Mouse (Mus musculus) CH12F3 (cell line): Measurements from ENCODE around the gene Txnrd3.

ENCODE experiments used
- in situ Hi-C: fragments of 300-500 bp; cut with MboI; formaldehyde crosslinking; loops from 2 replicates; pipeline ENCODE4 v1.14.3; 2020; ENCODE audit warnings: low sequenced_read_pairs

The Txnrd3 gene

DNA sequence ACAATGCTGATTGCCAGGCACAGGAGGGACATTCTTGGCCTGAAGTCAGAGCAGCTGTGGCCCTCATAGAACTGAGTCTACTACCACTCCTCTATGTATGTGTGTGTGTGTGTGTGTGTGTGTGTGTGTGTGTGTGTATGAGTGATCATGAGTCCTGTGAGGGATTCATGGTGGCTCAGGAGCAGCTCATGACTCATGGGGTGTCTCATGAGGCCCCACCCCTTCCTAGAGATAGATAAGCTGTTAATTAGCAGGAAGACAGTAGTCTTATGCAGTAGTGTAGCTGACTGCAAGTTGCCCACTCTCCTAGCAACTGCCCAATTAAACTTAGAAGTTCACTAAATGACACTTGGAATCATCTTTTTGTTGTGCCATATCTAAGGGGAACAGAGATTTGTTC lies 8.0 kb downstream of the Txnrd3 start:
- in situ Hi-C loops: no loop called here

DNA sequence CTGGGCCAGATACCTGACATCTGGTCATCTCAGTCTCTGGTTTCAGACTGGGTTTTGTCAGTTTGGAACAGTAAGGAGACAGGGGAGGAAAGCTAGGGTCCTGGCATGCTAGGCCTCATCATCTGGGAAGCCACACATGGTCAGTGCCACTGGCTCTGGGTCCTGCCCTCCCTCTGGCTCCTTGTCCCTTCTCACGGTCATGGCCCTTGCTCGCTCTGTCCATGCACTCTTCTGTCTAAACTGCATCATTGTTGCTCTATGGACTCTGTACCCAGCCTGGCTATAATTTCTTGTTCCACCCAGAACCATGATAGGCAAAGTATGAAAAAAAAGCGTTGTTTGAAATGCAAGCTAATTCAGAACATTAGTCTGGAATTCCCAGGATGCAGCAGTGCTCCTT lies 11.2 kb downstream of the Txnrd3 start:
- in situ Hi-C loops: no loop called here

DNA sequence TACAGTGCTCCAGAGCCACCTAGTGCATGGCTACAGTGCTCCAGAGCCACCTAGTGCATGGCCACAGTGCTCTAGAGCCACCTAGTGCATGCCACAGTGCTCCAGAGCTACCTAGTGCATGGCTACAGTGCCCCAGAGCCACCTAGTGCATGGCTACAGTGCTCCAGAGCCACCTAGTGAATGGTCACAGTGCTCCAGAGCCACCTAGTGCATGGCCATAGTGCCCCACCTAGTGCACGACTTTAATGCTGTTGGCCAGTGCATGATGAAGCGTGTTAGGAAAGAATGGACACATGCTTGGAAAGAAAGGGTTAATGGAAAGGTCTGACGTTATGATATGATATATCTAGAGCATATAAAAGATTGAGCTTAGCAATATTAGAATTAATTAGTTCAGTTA lies 14.6 kb downstream of the Txnrd3 start:
- in situ Hi-C loops: no loop called here

DNA sequence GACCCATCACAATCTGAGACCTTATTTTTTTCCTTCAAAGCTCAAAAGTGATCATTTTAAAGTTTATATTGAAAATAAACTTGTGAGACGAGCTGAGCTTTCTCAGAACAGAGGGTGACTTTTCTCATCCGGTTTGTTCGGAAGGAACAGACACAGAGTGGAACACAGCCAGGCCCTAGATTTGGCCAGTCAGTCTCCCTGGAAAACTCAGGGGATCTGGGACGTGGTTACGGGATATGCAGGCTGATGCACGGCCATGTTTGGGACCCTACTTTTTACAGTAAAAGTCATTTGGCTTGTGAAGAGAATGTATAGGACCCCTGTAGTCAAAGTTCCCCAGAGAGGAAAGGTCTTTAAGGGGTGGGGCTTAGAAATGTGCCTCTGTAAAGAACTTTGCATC lies 15.1 kb downstream of the Txnrd3 start:
- in situ Hi-C loops: no loop called here

DNA sequence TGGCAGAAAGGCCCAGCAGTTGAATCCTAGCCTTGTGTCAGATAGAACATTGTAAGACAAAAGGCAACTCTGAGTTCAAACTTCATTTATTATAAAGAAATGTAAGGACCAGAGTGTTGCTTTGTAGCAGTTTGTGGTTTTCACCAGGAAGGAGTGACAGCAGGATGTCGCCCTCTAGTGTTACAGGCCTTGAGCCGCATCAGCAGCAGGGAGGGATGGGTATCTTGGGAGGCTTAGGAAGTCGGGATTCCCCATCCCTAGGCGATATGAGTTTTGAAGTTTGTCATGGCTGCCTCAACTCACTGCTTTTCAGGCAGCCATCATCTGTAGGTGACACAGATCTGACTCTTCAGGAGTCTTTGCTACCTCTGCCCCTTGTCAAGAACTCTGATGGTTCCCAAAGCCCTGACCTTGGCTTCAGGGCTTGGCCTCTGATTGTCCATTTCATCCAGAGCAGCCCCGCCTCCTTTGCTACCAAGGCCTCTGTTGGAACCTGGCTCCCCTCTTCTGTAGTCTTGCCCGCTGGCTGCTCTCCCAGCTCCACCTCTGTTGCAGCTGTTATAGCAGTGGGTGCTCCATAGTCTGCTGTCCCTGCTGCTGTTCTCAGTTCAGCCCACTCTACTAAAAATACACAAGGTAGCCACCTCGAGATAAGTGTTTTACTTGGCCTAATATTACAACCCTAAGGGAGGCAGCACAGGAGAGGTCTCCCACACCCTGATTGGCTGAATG lies 16.1 kb downstream of the Txnrd3 start:
- in situ Hi-C loops: no loop called here

DNA sequence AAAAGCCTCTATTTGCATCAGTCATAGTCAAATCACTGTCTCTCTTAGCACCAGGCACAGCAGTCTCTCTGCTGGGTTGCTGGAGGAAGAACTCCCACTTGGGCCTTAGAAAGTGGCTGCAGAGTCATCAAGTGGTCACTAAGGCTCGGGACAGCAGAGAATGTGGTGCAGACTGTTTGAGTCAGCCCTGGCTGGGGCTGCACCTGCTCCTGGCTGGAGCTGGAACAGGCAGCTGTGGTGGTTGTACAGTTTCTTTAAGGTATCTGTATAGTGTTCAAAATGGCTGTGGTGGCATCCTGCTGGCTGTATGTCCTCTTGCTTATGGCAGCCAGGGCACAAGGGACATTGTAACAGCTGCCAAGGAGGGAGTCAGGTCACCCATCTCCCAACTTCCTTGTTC lies 16.7 kb downstream of the Txnrd3 start:
- in situ Hi-C loops: no loop called here

DNA sequence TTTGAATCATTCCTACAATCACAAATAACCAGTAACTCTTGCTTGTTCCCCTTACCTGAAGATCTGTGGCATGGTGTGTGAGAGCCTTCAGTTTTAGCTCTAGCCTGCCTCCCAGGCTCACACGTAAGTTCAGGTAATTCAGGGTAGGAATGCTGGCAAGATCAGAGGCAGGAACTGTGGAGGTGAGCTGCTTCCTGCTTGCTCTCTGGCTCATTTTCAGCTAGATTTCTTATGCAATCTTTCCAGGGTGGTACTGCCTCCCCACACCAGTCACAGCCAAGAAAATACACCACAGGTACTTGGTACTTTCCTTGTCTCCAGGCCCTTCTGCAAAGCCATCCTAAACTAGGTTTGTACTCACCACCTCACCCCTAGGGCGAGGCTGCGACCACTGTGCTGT lies 18.7 kb downstream of the Txnrd3 start:
- in situ Hi-C loops: no loop called here

DNA sequence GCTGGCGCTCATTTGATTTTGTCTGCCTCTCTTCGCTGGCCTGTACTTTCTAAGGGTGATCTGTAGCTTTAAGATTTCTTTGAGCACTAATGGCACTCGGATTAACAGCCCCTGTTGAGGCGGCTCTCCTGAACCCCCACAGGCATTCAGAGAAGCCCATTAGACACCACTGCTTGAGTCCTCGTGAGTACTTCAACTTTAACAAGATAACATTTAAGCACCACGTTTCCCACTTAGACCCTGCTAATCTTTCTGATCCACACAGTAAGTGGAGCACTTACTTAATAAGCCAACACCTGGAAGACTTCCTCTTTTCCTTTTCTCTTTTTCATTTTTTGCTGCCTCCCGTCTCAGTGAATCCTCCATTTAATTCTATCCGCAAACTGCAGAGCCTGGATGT lies 21.4 kb downstream of the Txnrd3 start:
- in situ Hi-C loops: no loop called here

DNA sequence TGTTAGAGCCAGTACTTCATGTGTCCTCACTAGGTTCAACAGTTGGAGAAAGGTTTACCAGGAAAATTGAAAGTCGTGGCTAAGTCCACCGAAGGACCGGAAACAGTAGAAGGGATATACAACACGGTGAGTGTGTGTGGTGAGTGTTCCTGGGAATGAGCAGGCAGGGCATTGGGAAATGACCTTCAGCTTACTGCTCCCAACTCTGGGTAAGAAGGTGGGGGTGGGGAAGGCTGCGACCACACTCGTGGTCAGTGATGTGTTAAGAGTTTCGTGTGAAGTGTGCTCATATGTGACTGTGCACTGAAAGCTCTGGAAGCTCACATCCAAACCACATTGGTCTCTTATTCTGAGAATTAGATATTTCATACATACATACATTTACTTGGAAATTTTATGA lies 21.9 kb downstream of the Txnrd3 start:
- in situ Hi-C loops: no loop called here

DNA sequence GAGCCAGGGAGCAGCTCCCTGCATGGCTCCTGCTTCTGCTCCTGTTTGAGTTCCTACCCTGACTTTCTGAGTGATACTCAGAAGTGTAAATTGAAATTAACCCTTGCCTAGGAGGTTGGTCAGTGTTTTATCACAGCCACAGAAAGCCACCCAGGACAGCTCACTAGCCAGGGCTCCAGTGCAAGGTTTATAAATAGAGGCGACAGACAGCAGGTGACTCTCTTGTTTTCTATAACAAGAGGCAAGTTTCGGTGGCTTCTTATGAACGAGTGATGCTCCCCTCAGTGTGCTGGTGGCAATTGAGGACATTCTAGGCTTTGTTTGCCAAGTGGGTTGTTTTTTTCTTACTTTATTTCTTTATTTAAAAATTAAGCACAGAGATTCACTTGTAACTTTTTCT lies 23.2 kb downstream of the Txnrd3 start:
- in situ Hi-C loops: no loop called here

DNA sequence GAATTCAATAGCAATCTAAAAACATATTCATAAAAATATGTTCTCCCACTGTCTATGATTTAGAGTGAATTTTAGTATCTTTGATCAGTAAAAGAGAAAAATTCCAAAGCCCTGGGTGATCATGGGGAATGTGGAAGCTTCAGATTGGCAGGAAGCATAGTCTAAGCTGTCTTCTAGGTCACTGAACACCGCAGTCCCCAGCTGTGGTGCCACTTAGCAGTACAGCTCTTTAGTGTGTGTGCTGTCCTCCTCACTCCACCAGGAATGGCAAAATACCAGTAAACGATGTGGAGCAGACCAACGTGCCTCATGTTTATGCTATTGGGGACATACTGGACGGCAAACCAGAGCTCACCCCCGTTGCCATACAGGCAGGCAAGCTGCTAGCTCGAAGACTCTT lies 25.8 kb downstream of the Txnrd3 start:
- in situ Hi-C loops: no loop called here

DNA sequence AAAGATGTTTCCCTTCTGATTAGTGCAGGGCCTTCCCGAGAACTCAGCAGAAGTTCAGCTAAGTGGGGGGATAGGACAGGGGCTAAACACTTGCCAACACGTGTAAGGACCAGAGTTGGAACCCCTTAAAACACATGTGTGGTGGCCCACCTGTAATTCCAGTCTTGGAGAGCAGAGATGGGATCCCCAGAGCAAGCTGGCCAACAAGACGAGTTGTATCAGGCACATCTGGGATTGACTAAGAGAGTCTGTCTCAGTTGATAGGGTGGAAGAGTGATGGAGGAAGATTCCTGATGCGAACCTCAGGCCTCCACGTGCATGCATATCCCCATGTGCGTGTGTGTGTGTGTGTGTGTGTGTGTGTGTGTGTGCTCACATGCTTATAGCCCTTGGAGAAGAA lies 27.6 kb downstream of the Txnrd3 start:
- in situ Hi-C loops: no loop called here

DNA sequence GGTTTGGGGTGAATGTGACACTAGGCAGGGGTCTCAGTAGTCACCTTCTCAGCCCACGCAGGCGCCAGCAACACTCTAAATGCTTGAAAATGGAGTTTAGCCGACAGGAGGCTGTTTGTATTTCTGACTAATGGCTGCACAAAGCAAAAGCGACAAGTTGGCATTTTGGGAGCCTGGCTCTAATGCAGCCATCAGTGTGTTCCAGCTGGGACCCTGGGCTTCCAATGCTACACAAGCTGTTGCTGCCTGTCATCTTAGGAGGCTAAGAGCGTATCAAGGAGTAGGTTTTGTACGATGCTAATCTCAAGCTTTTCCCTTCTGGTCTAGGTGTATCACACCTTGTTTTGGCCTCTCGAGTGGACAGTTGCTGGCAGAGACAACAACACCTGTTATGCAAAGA lies 28.9 kb downstream of the Txnrd3 start:
- in situ Hi-C loops: no loop called here

DNA sequence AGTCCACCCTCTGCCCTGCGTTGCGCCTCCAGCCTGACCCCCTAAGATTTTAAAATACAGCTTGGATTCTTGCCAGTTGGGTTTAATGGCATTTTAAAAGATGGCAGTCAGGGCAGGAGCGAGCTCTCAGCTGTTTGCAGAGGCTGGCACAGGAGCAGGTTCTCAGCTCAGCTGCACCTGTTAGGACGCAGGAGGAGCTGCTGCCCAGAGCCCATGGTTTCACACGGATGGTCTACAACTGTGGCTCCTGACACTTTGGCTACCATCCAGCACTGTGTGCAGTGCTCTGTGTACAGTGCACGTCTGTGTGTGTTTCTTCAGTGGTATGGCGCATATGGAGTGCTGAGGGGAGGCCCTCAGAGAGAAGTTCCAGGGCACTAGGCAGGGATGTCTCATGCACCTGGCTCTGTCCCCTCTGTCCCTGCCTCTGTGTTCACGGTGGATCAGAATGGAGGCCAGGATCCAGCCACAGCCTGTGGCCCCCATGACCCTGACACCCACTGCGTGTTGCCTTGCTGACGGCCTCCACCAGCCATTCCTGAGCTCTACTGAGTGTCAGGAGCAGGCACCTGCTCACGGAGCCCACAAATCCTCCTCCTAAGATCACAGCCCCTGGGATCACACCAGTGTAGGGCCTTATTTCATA lies 29.5 kb downstream of the Txnrd3 start:
- in situ Hi-C loops: no loop called here

DNA sequence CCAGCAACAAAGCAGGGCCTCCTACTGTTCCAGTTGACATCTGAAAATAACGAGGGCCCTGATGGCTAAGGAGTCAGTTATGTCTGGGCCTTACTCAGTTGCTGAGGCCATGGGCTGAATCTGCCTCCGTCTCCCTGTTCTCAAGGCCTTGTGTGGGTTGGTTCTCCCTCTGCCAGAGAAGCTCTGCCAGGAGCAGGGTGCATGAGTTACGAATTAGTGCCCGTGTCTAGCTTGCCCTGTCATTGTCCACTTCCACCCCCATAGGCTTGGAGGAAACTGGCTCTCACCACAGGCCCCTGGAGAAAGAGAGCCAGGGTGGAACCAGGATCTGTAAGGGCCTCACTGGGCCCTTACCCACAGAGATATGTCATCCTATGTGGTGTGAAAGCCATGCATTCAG lies 34.7 kb downstream of the Txnrd3 start:
- in situ Hi-C loops: loop anchor here (25.0 kb wide), 2 partner anchors 659 to 859 kb away; partner anchors contain the start of genes Chst13 and Uroc1

DNA sequence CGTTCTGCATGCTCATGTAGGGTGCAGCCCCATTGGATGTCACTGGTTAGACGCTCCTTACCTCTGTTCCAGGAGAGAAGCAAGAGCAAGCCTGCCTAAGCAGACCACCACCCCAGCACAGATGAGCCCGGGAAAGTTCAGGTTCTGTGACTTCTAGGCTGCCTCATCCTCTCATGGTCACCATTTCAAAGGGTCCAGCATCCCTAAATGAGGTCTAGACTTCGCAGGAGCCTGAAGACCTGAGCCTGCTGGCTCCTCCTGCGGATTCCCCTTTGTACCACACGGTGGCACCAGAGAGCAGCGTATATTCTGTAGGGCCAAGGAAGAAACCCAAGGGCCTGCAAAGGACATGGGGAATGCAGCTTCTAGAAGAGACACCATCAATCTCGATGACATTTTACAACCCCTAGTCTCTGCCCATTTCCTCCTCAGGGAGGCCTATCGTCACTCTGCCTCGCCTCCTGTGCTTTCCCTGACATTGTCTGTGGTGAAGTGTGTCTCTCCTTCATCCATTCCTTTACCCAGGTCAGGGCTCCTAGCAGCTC lies 35.6 kb downstream of the Txnrd3 start:
- in situ Hi-C loops: loop anchor here (25.0 kb wide), 2 partner anchors 658 to 858 kb away; partner anchors contain the start of genes Chst13 and Uroc1

DNA sequence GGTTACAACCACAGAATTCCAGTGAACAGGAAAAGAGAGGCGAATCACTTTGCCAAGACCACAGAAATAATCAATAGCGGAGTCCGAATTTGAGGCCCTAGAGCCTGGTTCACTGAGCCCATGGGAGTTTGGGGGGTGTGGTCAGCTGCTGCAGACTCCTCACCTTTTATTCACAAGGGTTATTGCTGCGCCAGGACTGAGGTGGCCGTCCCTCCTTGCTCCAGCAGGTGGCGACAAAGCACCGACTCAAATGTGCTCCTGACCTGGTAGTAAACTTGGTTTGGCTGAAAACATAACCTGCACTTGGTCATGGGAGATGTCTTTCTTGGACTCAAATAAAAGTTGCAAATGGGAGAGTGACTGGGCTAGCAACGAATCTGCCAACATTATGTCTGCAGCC lies 36.4 kb downstream of the Txnrd3 start:
- in situ Hi-C loops: loop anchor here (25.0 kb wide), 2 partner anchors 657 to 857 kb away; partner anchors contain the start of genes Chst13 and Uroc1

DNA sequence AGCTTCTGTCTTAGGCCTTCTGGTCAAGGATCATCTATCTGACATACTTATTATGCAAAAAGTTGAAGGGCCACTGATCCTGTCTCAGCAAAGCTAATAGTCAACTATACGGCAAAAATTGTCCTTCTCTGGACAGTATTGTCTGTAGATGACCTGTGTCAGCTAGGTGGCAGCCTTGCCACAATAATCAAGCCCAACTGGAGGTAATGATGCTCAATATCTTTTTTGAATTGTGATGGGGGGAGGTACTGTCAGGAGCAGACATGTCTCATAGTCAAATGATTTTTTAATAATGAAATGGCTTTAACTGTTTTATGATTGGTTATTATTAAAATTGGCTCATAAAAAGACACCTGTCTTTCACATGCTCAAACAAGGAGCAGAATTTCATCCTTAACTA lies 40.4 kb downstream of the Txnrd3 start:
- in situ Hi-C loops: loop anchor here (25.0 kb wide), 2 partner anchors 653 to 853 kb away; partner anchors contain the start of genes Chst13 and Uroc1

DNA sequence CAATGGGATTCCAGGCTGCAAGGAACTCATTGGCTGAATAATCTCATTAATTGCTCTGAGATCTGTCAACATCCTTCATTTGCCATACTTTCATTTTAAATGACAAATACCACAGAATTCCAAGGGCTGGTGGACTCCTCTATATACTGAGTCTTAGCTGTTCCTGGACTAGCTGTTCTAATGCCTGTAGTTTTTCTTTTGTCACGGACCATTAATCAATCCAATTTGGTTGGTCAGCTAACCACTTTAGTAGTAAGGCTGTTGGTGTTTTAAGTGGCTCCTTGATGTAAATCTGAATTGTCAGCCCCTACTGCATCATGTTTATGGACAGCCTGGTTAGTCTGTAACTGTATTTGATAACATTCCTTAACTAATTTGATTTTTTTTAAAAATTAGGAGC lies 43.3 kb downstream of the Txnrd3 start:
- in situ Hi-C loops: loop anchor here (25.0 kb wide), 2 partner anchors 650 to 850 kb away; partner anchors contain the start of genes Chst13 and Uroc1

DNA sequence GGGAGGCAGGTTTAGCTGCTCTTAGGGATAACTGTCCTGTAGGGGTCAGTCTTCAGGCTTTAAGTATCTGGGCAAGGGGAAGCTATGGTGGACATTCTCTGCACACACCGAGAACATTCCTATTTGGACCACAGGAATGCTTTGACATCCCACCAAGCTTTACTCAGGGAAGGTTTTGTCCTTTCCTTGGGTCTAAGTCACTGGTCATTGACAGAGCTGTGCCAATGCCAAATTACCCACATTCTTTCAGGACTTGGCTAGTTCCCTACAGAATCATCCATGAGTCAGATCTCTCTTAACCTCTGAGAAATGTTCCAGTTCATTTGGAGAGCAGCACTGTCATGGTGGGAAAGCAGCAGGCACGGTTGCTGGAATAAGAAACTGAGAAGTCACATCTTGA lies 62.8 kb downstream of the Txnrd3 start:
- in situ Hi-C loops: loop anchor here (25.0 kb wide), 1 partner anchor 281 kb away; no protein-coding TSS in a partner anchor

DNA sequence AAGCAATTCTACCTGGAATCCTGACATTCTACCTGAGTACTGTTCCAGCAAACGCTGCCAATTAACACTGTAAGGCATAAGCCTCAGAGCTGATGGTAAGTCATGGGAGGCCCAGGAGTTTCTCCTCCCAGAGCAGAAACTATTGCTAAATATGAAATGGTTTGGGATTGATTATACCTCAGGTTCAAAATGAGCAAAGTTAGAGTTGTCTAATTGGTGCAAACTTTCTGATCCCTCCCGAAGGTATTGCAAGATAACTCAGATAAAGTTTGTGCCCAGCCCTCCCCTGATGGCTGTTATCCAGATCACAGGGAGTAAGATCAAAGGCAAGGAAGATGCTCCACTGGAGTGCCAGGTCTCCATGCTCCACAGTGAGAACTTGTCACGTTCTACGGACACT lies 63.5 kb downstream of the Txnrd3 start, which contains the start of gene Vmn1r40:
TSS of gene Vmn1r40 (plus strand) at position 301 of the 400 bp plus-strand sequence.
- in situ Hi-C loops: loop anchor here (25.0 kb wide), 1 partner anchor 280 kb away; no protein-coding TSS in a partner anchor

DNA sequence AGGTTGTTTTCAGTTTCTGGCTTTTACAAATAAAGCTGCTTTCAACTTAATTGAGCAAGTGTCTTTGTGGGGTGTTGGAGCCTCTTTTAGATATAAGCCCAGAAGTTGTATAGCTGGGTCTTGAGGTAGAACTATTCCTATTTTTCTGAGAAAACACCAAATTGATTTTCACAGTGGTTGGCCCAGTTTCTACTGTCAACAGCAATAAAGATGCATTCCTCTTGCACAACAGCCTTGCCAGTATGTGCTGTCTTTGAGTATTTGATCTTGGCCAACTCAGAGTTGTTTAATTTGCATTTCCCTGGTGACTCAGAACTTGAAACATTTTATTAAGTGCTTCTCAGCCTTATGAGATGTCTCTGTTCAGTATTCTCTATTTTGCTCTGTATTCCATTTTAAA lies 74.3 kb downstream of the Txnrd3 start:
- in situ Hi-C loops: loop anchor here (25.0 kb wide), 1 partner anchor 269 kb away; no protein-coding TSS in a partner anchor
